Mouse (Mus musculus): ENCODE measurements around the gene Snx9.

The Snx9 gene

GRCm38 (mm10) chr17:5843641-5843990 is 2.5 kb downstream of the Snx9 start:
- DNase-seq (ENCODE audit: low read depth, low spot score) = no peak

- no peak for DNase-seq (ENCODE audit: low read depth, low spot score)
These were observed 4.2 kb downstream of the Snx9 start for GRCm38 (mm10) chr17:5845376-5845775.

- no peak for DNase-seq (ENCODE audit: low read depth, low spot score)
These were observed 5.0 kb downstream of the Snx9 start for GRCm38 (mm10) chr17:5846101-5846500.

- no peak for DNase-seq (ENCODE audit: low read depth, low spot score)
These were observed 7.7 kb downstream of the Snx9 start for GRCm38 (mm10) chr17:5848706-5849415.

- DNase-seq (ENCODE audit: low read depth, low spot score) = no peak
These were observed 8.3 kb downstream of the Snx9 start for GRCm38 (mm10) chr17:5849421-5849910.

GRCm38 (mm10) chr17:5850031-5850430 is 8.9 kb downstream of the Snx9 start:
- DNase-seq (ENCODE audit: low read depth, low spot score) = no peak

GRCm38 (mm10) chr17:5850476-5850875 is 9.3 kb downstream of the Snx9 start:
- DNase-seq (ENCODE audit: low read depth, low spot score) = no peak

GRCm38 (mm10) chr17:5853936-5854335 is 12.8 kb downstream of the Snx9 start:
- no peak for DNase-seq (ENCODE audit: low read depth, low spot score)

- DNase-seq (ENCODE audit: low read depth, low spot score) = no peak
These were observed 14.4 kb downstream of the Snx9 start for GRCm38 (mm10) chr17:5855560-5855959.

GRCm38 (mm10) chr17:5856426-5856825 is 15.3 kb downstream of the Snx9 start:
- no peak for DNase-seq (ENCODE audit: low read depth, low spot score)

- no peak for DNase-seq (ENCODE audit: low read depth, low spot score)
These were observed 16.1 kb downstream of the Snx9 start for GRCm38 (mm10) chr17:5857206-5857605.

GRCm38 (mm10) chr17:5858209-5858608 is 17.1 kb downstream of the Snx9 start:
- no peak for DNase-seq (ENCODE audit: low read depth, low spot score)

- DNase-seq (ENCODE audit: low read depth, low spot score) = no peak
These were observed 21.2 kb downstream of the Snx9 start for GRCm38 (mm10) chr17:5862285-5862684.

GRCm38 (mm10) chr17:5862869-5863268 is 21.7 kb downstream of the Snx9 start:
- no peak for DNase-seq (ENCODE audit: low read depth, low spot score)

- no peak for DNase-seq (ENCODE audit: low read depth, low spot score)
These were observed 22.6 kb downstream of the Snx9 start for GRCm38 (mm10) chr17:5863745-5864144.

- no peak for DNase-seq (ENCODE audit: low read depth, low spot score)
These were observed 26.3 kb downstream of the Snx9 start for GRCm38 (mm10) chr17:5867456-5867855.

GRCm38 (mm10) chr17:5868319-5869031 is 27.3 kb downstream of the Snx9 start:
- no peak for DNase-seq (ENCODE audit: low read depth, low spot score)

GRCm38 (mm10) chr17:5869461-5869860 is 28.3 kb downstream of the Snx9 start:
- DNase-seq (ENCODE audit: low read depth, low spot score) = no peak

GRCm38 (mm10) chr17:5870002-5870401 is 28.9 kb downstream of the Snx9 start:
- no peak for DNase-seq (ENCODE audit: low read depth, low spot score)

GRCm38 (mm10) chr17:5870696-5871095 is 29.6 kb downstream of the Snx9 start:
- DNase-seq (ENCODE audit: low read depth, low spot score) = no peak

GRCm38 (mm10) chr17:5872506-5872905 is 31.4 kb downstream of the Snx9 start:
- DNase-seq (ENCODE audit: low read depth, low spot score) = no peak

GRCm38 (mm10) chr17:5874565-5874964 is 33.4 kb downstream of the Snx9 start:
- DNase-seq (ENCODE audit: low read depth, low spot score) = no peak

GRCm38 (mm10) chr17:5877611-5878157 is 36.6 kb downstream of the Snx9 start:
- DNase-seq (ENCODE audit: low read depth, low spot score) = no peak
